Mouse (Mus musculus): ENCODE results near the gene Lck. TPM values are rescaled to one million over a fixed set of nuclear protein-coding genes. Genes with fewer than 3 reads are reported as not detected.

The Lck gene
- 67.2 and 80.9 TPM in 2 replicates for total RNA-seq (2012; rRNA removed)
- total RNA-seq (2014; rRNA removed), result 64.6 and 70.0 TPM in 2 replicates
- 138 and 177 TPM in 2 replicates for polyA plus RNA-seq (2012; ENCODE audit: insufficient read length, low read depth)

DNA sequence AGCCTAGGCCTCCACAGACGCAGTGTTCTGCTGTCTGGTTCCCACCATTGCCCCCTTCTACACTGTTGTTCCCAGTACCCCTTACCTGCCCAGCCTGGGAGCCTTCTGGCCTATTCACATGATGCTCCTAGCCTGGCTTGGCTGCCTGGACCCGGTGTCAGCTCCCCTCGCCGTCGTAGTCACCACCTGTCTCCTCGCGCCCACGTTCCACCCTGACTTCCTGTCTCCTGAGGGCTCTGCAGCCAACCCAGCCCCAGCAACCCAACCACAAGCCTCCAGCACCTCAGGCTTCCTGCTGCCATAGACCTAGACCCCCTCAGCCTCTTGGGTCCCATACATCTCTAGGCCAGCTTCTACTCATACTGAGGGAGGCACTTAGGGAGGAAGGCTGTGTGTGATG, at the start of gene Lck:
Gene Lck (minus strand): TSS at position 212 of the 400 bp plus-strand sequence.
- no peaks in the 10 kb centered on the region for H3K79me2 ChIP-seq (replicated peaks; ENCODE audit: control insufficient read depth, extremely low read depth, insufficient read depth, poor library complexity, severe bottlenecking)
- in situ Hi-C loops (cut with MboI; ENCODE audit: low pct_ligation_motif_present, low pct_unique_long_range_greater_than_20kb, low sequenced_read_pairs), result no loop called here
- no peak within 1 kb of the TSS for H3K9ac ChIP-seq (ENCODE audit: insufficient read depth, low read depth)
- peak within 1 kb of the TSS in 1 of 3 experiments; percentile 13 for H3K4me3 ChIP-seq (replicated peaks in 1 of 3; ENCODE audit: low read depth in 2 of 3, low read length in 2 of 3, poor library complexity in 1 of 3)
- TF ChIP-seq SIN3A (IDR thresholded peaks at IDR 0.05; ENCODE audit: low read length) (no peak), CTCF (conservative IDR thresholded peaks at IDR 0.05 in 1 of 2, IDR thresholded peaks at IDR 0.05 in 1 of 2; ENCODE audit: low read depth in 2 of 2, low read length in 2 of 2) (no peak), ZKSCAN1 (IDR thresholded peaks at IDR 0.05; ENCODE audit: borderline replicate concordance, low read depth, low read length) (no peak), UBTF (IDR thresholded peaks at IDR 0.05; ENCODE audit: low read depth, low read length) (no peak), POLR2A (IDR thresholded peaks at IDR 0.05; ENCODE audit: low read depth, low read length) (0 out of 2 replicates have a peak, but pooled peaks have one; percentile 25), CHD2 (IDR thresholded peaks at IDR 0.05; ENCODE audit: low read length) (no peak), POLR2AphosphoS2 (IDR thresholded peaks at IDR 0.05; ENCODE audit: low read depth, low read length) (no peak), TCF12 (IDR thresholded peaks at IDR 0.05; ENCODE audit: low read depth, low read length) (0 out of 2 replicates have a peak, but pooled peaks have one; percentile 6), USF2 (conservative IDR thresholded peaks at IDR 0.05; ENCODE audit: low read depth, low read length) (no peak), RAD21 (IDR thresholded peaks at IDR 0.05; ENCODE audit: low read depth, low read length) (no peak), GABPA (IDR thresholded peaks at IDR 0.05; ENCODE audit: insufficient replicate concordance, low read depth, low read length) (no peak), MYC (IDR thresholded peaks at IDR 0.05; ENCODE audit: low read depth, low read length) (no peak), MAFK (IDR thresholded peaks at IDR 0.05; ENCODE audit: insufficient replicate concordance, low read length) (no peak), MAX (IDR thresholded peaks at IDR 0.05; ENCODE audit: low read length) (peak; percentile 44)
- H3K27me3 ChIP-seq (replicated peaks), result no peaks in the 10 kb centered on the region
- H3K9me3 ChIP-seq (replicated peaks; ENCODE audit: low read length), result no peaks in the 10 kb centered on the region
- H3K27ac ChIP-seq (ENCODE audit: insufficient read depth, low read depth), result peak within 1 kb of the TSS; percentile 9
- no peak for DNase-seq (ENCODE audit: extremely low read depth)
- no peak within 1 kb of the TSS for H3K4me2 ChIP-seq (ENCODE audit: insufficient read depth, low read depth, poor library complexity, severe bottlenecking)
- no peaks in the 10 kb centered on the region for H3K36me3 ChIP-seq (replicated peaks in 1 of 2; ENCODE audit: control insufficient read depth in 1 of 2, insufficient read depth in 1 of 2, low read length in 1 of 2)
- dilution Hi-C loops (cut with MboI; ENCODE audit: extremely low pct_ligation_motif_present, extremely low pct_unique_long_range_greater_than_20kb, low sequenced_read_pairs), result no loop called here
- peaks cover 28 to 92% of the 10 kb centered on the region in 2 experiments for H3K4me1 ChIP-seq (ENCODE audit: control insufficient read depth in 1 of 2, insufficient read depth in 2 of 2)

DNA sequence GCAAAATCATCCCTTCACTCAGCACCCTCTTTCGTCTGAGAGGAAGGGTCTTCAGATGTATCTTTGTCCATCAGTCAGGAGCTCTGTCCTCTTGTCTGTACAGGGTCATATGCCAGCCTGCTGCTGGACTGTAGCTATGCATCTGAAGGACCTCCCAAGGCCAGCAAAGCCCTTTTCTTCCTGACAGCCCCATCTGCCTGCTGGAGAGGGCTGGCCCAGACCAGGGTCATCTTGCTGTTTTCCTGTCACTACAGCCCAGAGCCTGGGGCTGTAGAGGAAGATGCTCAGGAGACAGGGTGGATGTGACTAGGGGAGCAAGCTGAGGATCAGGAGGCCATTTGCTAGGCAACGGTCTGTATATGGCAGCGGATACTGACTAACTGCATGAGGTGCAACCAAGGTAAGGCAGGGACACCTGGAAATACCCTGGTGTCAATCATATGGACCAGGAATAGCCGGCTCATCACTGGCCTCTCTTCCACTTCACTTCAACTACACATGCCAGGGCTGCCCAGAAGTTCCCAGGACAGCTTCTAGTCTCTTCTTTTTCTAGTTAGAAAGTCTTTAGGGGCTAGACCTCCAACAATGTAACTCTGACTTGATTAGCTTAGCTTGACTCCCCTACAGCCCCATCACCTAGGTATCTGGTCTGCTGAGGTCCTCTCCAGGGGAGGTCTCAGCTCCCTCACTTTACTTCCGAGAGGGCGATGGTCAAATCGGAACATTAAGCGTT, 49.5 kb upstream of the Lck start:
- no peak for TF ChIP-seq UBTF (IDR thresholded peaks at IDR 0.05; ENCODE audit: low read depth, low read length)
- TF ChIP-seq CHD2 (IDR thresholded peaks at IDR 0.05; ENCODE audit: low read length), result no peak
- no peak for TF ChIP-seq TBP (conservative IDR thresholded peaks at IDR 0.05; ENCODE audit: low read depth, low read length)
- TF ChIP-seq NELFE (IDR thresholded peaks at IDR 0.05; ENCODE audit: low read depth, low read length), result no peak
- TF ChIP-seq HCFC1 (IDR thresholded peaks at IDR 0.05; ENCODE audit: low read depth, low read length), result no peak
- no peak for TF ChIP-seq USF2 (conservative IDR thresholded peaks at IDR 0.05; ENCODE audit: low read depth, low read length)
- TF ChIP-seq USF1 (IDR thresholded peaks at IDR 0.05; ENCODE audit: low read depth, low read length), result no peak
- no peak for TF ChIP-seq GABPA (IDR thresholded peaks at IDR 0.05; ENCODE audit: insufficient replicate concordance, low read depth, low read length)
- no peak for TF ChIP-seq MAX (IDR thresholded peaks at IDR 0.05; ENCODE audit: low read length)
- TF ChIP-seq IRF4 (IDR thresholded peaks at IDR 0.05; ENCODE audit: low read depth, low read length), result no peak
- TF ChIP-seq JUN (IDR thresholded peaks at IDR 0.05; ENCODE audit: insufficient read depth, low read depth, low read length), result no peak
- TF ChIP-seq CHD1 (IDR thresholded peaks at IDR 0.05; ENCODE audit: low read depth, low read length), result no peak
- no peak for TF ChIP-seq NRF1 (IDR thresholded peaks at IDR 0.05; ENCODE audit: low read depth, low read length)
- no peak for TF ChIP-seq JUND (conservative IDR thresholded peaks at IDR 0.05; ENCODE audit: low read depth, low read length)
- no peak for TF ChIP-seq E2F4 (IDR thresholded peaks at IDR 0.05; ENCODE audit: insufficient replicate concordance, low read depth, low read length)
- TF ChIP-seq PAX5 (IDR thresholded peaks at IDR 0.05; ENCODE audit: low read length), result no peak
- no peak for TF ChIP-seq POLR2AphosphoS2 (IDR thresholded peaks at IDR 0.05; ENCODE audit: low read depth, low read length)
- Histone ChIP-seq H3K27ac (ENCODE audit: insufficient read depth, low read depth) (no peak overlapping the region), H3K79me2 (replicated peaks; ENCODE audit: control insufficient read depth, extremely low read depth, insufficient read depth, poor library complexity, severe bottlenecking) (no peaks in the 10 kb centered on the region), H3K9ac (ENCODE audit: insufficient read depth, low read depth) (peak overlapping the region; percentile 46; the same call in 1 of the 2 replicates), H3K4me3 (replicated peaks in 1 of 3; ENCODE audit: low read depth in 2 of 3, low read length in 2 of 3, poor library complexity in 1 of 3) (peak overlapping the region in 2 of 3 experiments; percentile 54 to 77), H3K36me3 (replicated peaks in 1 of 2; ENCODE audit: control insufficient read depth in 1 of 2, insufficient read depth in 1 of 2, low read length in 1 of 2) (peaks cover 20 to 40% of the 10 kb centered on the region in 2 experiments), H3K4me1 (ENCODE audit: control insufficient read depth in 1 of 2, insufficient read depth in 2 of 2) (peaks cover 11 to 67% of the 10 kb centered on the region in 2 experiments), H3K9me3 (replicated peaks; ENCODE audit: low read length) (no peaks in the 10 kb centered on the region), H3K4me2 (ENCODE audit: insufficient read depth, low read depth, poor library complexity, severe bottlenecking) (peak overlapping the region; percentile 10), H3K27me3 (replicated peaks) (no peaks in the 10 kb centered on the region)
- no peak for DNase-seq (ENCODE audit: extremely low read depth)
- in situ Hi-C loops (cut with MboI; ENCODE audit: low pct_ligation_motif_present, low pct_unique_long_range_greater_than_20kb, low sequenced_read_pairs) (loop anchor here (25.0 kb wide), 1 partner anchor 261 kb away; no protein-coding TSS in a partner anchor), dilution Hi-C loops (cut with MboI; ENCODE audit: extremely low pct_ligation_motif_present, extremely low pct_unique_long_range_greater_than_20kb, low sequenced_read_pairs) (no loop called here)
